In the genomic region with DNA sequence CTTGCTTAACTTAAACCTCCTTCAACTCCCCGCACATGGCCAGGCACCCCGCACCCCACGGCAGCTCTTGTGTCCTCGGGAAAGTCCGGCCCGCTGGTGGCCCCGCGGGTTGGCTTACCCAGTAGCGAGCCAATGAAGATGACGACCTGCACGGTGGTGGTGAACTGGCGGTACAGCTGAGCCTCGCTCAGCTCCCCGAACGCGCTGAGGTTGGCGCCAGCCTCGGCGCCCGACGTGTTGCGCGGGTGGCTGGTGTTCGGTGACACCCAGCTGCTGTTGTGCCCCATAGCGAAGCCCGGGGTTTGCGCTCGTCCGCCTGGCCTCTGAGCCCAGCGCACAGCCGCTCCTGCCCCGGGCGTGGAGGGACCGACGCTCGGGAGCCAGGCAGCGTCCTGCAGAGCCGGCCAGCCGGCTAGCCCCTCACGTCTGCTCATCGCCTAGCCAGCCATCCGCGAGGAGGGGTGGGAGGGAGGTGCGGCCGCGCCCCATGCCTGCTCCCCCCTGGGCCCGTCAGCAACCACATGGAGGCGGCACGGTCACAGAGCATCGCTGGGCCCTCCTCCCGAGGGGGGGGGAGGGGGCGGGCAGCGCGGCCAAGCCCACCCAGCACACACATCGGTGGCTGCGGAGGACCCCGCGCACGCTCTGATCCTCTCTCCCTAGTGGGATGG, we compare ENCODE assay signal across 9 mouse cellular contexts. TPM values are rescaled to one million over a fixed set of nuclear protein-coding genes. Genes with fewer than 3 reads are reported as not detected.
DNase-seq lines count a peak whose midpoint lies in the region; ATAC-seq lines count a peak whose summit lies in the region.
"Had no signal": no experiment of that assay in that cellular context is flagged by ENCODE, and none has a peak within 500 bp of the region (broad histone marks: within the 10 kb centered on the region; RNA-seq: fewer than 3 reads in every experiment).

A gene (minus strand): TSS at position 519 of the 671 bp plus-strand sequence.

- peak; percentile 76 for DNase-seq in cerebellum, adult 9-11 months
- peak; percentile 7 to 14 for DNase-seq in frontal cortex, postnatal 25 days (ENCODE audit: low spot score in 2 of 2)
- DNase-seq in intestine, embryonic 14.5 days (ENCODE audit: low spot score) = peak; percentile 79
- peak; percentile 72 for DNase-seq in limb, embryonic 10.5 days (ENCODE audit: low spot score)
- DNase-seq in midbrain, embryonic 14.5 days = peak; percentile 72
- DNase-seq in spleen, postnatal 36 days (ENCODE audit: low spot score in 2 of 2) = peak; percentile 6 to 25

- H3K9me3 ChIP-seq in erythroblast, embryonic 14.5 days (ENCODE audit: control insufficient read depth, low read length) = peaks cover 9% of the 10 kb centered on the region; the same call in 1 of the 2 replicates
- H3K9me3 ChIP-seq in intestine, embryonic 14.5 days (ENCODE audit: control insufficient read depth, low read length) = no peaks in the 10 kb centered on the region
- H3K9me3 ChIP-seq in limb, embryonic 10.5 days (replicated peaks) = no peaks in the 10 kb centered on the region
- H3K9me3 ChIP-seq in midbrain, embryonic 14.5 days (ENCODE audit: control insufficient read depth, low read length) = no peaks in the 10 kb centered on the region

- no peak within 1 kb of the TSS for H3K27ac ChIP-seq in intestine, embryonic 14.5 days (ENCODE audit: low read depth)
- peak within 1 kb of the TSS; percentile 85 for H3K27ac ChIP-seq in limb, embryonic 10.5 days
- H3K27ac ChIP-seq in midbrain, embryonic 14.5 days (replicated peaks; ENCODE audit: low read depth, low read length) = peak within 1 kb of the TSS; percentile 53
- H3K27ac ChIP-seq: macrophage had no signal

- H3K9ac ChIP-seq in intestine, embryonic 14.5 days (ENCODE audit: low read length) = peak within 1 kb of the TSS; percentile 47
- H3K9ac ChIP-seq in midbrain, embryonic 14.5 days (replicated peaks; ENCODE audit: low read length) = peak within 1 kb of the TSS; percentile 62

- under 1% methylated on average over 57 of the region's 59 CpGs for WGBS in intestine, embryonic 14.5 days
- WGBS in limb, embryonic 10.5 days = under 1% methylated on average over 59 of the region's 59 CpGs
- under 1% methylated on average over 50 of the region's 59 CpGs for WGBS in midbrain, embryonic 14.5 days

- peaks cover 56% of the 10 kb centered on the region for H3K27me3 ChIP-seq in erythroblast, embryonic 14.5 days (ENCODE audit: control insufficient read depth)
- H3K27me3 ChIP-seq in intestine, embryonic 14.5 days (replicated peaks; ENCODE audit: control insufficient read depth, insufficient read depth, low read length) = peaks cover 33% of the 10 kb centered on the region
- peaks cover 60% of the 10 kb centered on the region for H3K27me3 ChIP-seq in limb, embryonic 10.5 days (ENCODE audit: low read depth, poor library complexity, severe bottlenecking)
- peaks cover 18% of the 10 kb centered on the region for H3K27me3 ChIP-seq in midbrain, embryonic 14.5 days (ENCODE audit: control insufficient read depth, insufficient read depth, low read length)

- ATAC-seq in erythroblast, adult 5-6 weeks (replicated peaks; ENCODE audit: low FRiP score, poor library complexity, severe bottlenecking) = no peak
- peak; percentile 79 for ATAC-seq in intestine, embryonic 14.5 days (replicated peaks; ENCODE audit: low FRiP score, low TSS enrichment, low read depth)
- ATAC-seq in midbrain, embryonic 14.5 days (ENCODE audit: low FRiP score, low TSS enrichment) = peak; percentile 83

- peak within 1 kb of the TSS; percentile 44 for H3K4me3 ChIP-seq in erythroblast, embryonic 14.5 days (replicated peaks)
- peak within 1 kb of the TSS; percentile 46 for H3K4me3 ChIP-seq in intestine, embryonic 14.5 days (ENCODE audit: low read depth, low read length)
- peak within 1 kb of the TSS; percentile 52 for H3K4me3 ChIP-seq in limb, embryonic 10.5 days
- H3K4me3 ChIP-seq in midbrain, embryonic 14.5 days (replicated peaks; ENCODE audit: low read depth, low read length) = peak within 1 kb of the TSS; percentile 53

- peak within 1 kb of the TSS; percentile 100 for H3K4me2 ChIP-seq in intestine, embryonic 14.5 days (ENCODE audit: low read length)
- peak within 1 kb of the TSS; percentile 93 for H3K4me2 ChIP-seq in midbrain, embryonic 14.5 days (ENCODE audit: low read length)

- peaks cover 6% of the 10 kb centered on the region for H3K4me1 ChIP-seq in erythroblast, embryonic 14.5 days (ENCODE audit: control insufficient read depth)
- no peaks in the 10 kb centered on the region; the same call in none of the 2 replicates for H3K4me1 ChIP-seq in intestine, embryonic 14.5 days (replicated peaks; ENCODE audit: control insufficient read depth, insufficient read depth, low read length)
- peaks cover 17% of the 10 kb centered on the region for H3K4me1 ChIP-seq in limb, embryonic 10.5 days
- H3K4me1 ChIP-seq in midbrain, embryonic 14.5 days (ENCODE audit: control insufficient read depth, insufficient read depth, low read length) = peaks cover 11% of the 10 kb centered on the region; the same call in 1 of the 2 replicates

- no peaks in the 10 kb centered on the region for H3K36me3 ChIP-seq in erythroblast, embryonic 14.5 days (ENCODE audit: control insufficient read depth)
- no peaks in the 10 kb centered on the region for H3K36me3 ChIP-seq in intestine, embryonic 14.5 days (ENCODE audit: control insufficient read depth, insufficient read depth, low read length)
- no peaks in the 10 kb centered on the region for H3K36me3 ChIP-seq in limb, embryonic 10.5 days
- H3K36me3 ChIP-seq in midbrain, embryonic 14.5 days (ENCODE audit: control insufficient read depth, insufficient read depth, low read length) = no peaks in the 10 kb centered on the region

RNA-seq across cellular contexts. Expression of the gene that starts here (rescaled TPM):
- polyA plus RNA-seq in erythroblast, embryonic 14.5 days (2012) = not detected in 2 replicates
- not detected in 2 replicates for total RNA-seq in erythroblast, adult 5-6 weeks (2015; ENCODE audit: low replicate concordance)
- not detected in 2 replicates for total RNA-seq in erythroblast, adult 5-6 weeks (2017; ENCODE audit: low replicate concordance)
- 0.22 and 0.30 TPM in 2 replicates for polyA plus RNA-seq in intestine, embryonic 14.5 days (2014; fragmentation: Nextera tagmentation; extraction: Ambion mirVana)
- 0.10 and 0.15 TPM in 2 replicates for polyA plus RNA-seq in limb, embryonic 10.5 days (2016; fragmentation: Nextera tagmentation; extraction: Ambion mirVana)
- 4.1 and 4.7 TPM in 2 replicates for polyA plus RNA-seq in midbrain, embryonic 14.5 days (2014; fragmentation: Nextera tagmentation; extraction: Ambion mirVana)

Comparison
In these comparisons a context has a peak if more than half of its experiments do, and no peak if none do; other contexts are left out.
1. Peak in DNase-seq, ATAC-seq, H3K4me3 ChIP-seq, H3K9ac ChIP-seq and H3K4me2 ChIP-seq in intestine, embryonic 14.5 days; RNA of the gene not detected or under 1 TPM.
2. Peak in DNase-seq, H3K4me3 ChIP-seq and H3K27ac ChIP-seq in limb, embryonic 10.5 days; RNA of the gene not detected or under 1 TPM.
3. DNase-seq: peak in every context shown above with its lines; median percentile 79 in intestine, embryonic 14.5 days; 76 in cerebellum, adult 9-11 months; 72 in limb, embryonic 10.5 days; 72 in midbrain, embryonic 14.5 days; 16 in spleen, postnatal 36 days; 10 in frontal cortex, postnatal 25 days.